Mouse (Mus musculus) hindbrain, embryonic 16.5 days (tissue): ENCODE measurements around the gene Pdcl3. TPM values are rescaled to one million over a fixed set of nuclear protein-coding genes. Genes with fewer than 3 reads are reported as not detected.

ENCODE experiments used
- ATAC-seq: fragments of 200-750 bp; cut with Nextera tagmentation; 2 replicates; pipeline ENCODE4 v1.8.0; 2017; ENCODE audit warnings: moderate TSS enrichment, moderate library complexity
- H3K27ac ChIP-seq: fragments of 300-500 bp; sonication (generic); 2 replicates; pipeline ENCODE4 v1.5.1; 2014; ENCODE audit warnings: low read depth, mild to moderate bottlenecking, control low read depth, low read length, moderate library complexity
- H3K27me3 ChIP-seq: fragments of 300-500 bp; sonication (generic); replicated peaks from 2 replicates; pipeline ENCODE4 v1.6.1; 2014; ENCODE audit warnings: low read length; ENCODE audit not compliant: control insufficient read depth, insufficient read depth
- H3K36me3 ChIP-seq: fragments of 300-500 bp; sonication (generic); 2 replicates; pipeline ENCODE4 v1.6.1; 2014; ENCODE audit warnings: mild to moderate bottlenecking, low read length, moderate library complexity, mixed read lengths; ENCODE audit not compliant: control insufficient read depth, insufficient read depth
- H3K4me1 ChIP-seq: fragments of 300-500 bp; sonication (generic); 2 replicates; pipeline ENCODE4 v1.6.1; 2014; ENCODE audit warnings: low read depth, low read length; ENCODE audit not compliant: control insufficient read depth, insufficient read depth
- H3K4me2 ChIP-seq: fragments of 300-500 bp; sonication (generic); 2 replicates; pipeline ENCODE4 v1.6.1; 2014; ENCODE audit warnings: mild to moderate bottlenecking, low read length, control low read depth, moderate library complexity
- H3K4me3 ChIP-seq: fragments of 300-500 bp; sonication (generic); 2 replicates; pipeline ENCODE4 v1.5.1; 2014; ENCODE audit warnings: mild to moderate bottlenecking, low read length, control low read depth, moderate library complexity
- H3K9ac ChIP-seq: fragments of 300-500 bp; sonication (generic); 2 replicates; pipeline ENCODE4 v1.6.1; 2014; ENCODE audit warnings: low read depth, mild to moderate bottlenecking, control low read depth, low read length, moderate library complexity
- H3K9me3 ChIP-seq: fragments of 300-500 bp; sonication (generic); 2 replicates; pipeline ENCODE4 v1.6.1; 2014; ENCODE audit warnings: mild to moderate bottlenecking, low read length, moderate library complexity; ENCODE audit not compliant: control insufficient read depth
- WGBS: fragments of 180-500 bp; shearing (Covaris S2); extraction: QIAGEN DNeasy Blood & Tissue Kit; methylation state at CpG from one replicate; pipeline ENCODE4 v1.1.7; 2014; 5-methylcytosine and 5-hydroxymethylcytosine counted together
- polyA plus RNA-seq: library from polyadenylated mRNA; unstranded; fragments of >200 nt; fragmentation: Nextera tagmentation; extraction: Ambion mirVana; gene quantifications from 2 replicates; pipeline ENCODE4 v1.2.1, GENCODE M21; 2015

Gene Pdcl3
- polyA plus RNA-seq = 144 and 165 TPM in 2 replicates

DNA sequence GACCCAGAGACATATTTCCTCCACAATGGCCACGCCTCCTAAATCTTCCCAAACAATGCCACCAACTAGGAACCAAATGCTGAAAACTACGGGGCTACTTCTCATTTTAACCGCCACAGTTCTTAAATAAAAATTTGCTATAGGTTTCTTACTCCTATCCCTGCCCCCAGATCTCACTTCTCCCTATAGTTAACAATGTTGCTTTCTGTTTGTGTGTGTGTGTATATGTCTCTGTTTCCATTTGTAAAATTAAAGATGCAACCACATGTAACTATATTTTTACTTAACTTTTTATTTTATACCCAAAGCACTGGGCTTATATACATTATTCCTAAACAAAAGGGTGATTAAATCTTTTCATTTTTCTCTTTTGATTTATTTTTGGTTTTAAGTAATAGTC is at the start of gene Pdcl3:
Gene Pdcl3, plus strand, starts transcription at position 301 of the 400 bp plus-strand sequence.
- no peak for ATAC-seq
- Histone ChIP-seq H3K4me3 (no peak within 1 kb of the TSS), H3K9me3 (no peaks in the 10 kb centered on the region), H3K36me3 (no peaks in the 10 kb centered on the region), H3K4me2 (no peak within 1 kb of the TSS), H3K27me3 (no peaks in the 10 kb centered on the region), H3K27ac (no peak within 1 kb of the TSS), H3K9ac (no peak within 1 kb of the TSS), H3K4me1 (peaks cover 11% of the 10 kb centered on the region)
- 87% methylated on average over 3 of the region's 3 CpGs for WGBS

DNA sequence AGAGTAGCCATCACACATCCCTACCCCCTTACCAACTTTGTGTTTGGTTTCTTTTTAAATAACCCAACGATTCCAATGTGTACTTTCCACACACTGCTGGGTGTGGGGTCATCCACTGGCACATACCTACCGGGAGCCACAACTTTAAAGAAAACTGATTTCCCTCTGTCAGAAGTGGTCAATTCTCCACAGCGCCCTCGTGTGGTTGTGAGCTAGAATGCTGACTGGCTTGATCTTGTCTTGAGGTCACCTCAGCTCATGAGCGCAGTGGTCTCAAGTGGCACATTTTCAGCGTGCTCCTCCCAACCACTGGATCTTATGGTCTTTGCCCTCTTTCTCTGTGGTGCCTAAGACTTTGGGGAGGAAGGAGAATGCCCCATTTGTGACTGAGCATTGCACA is 48.6 kb upstream of the Pdcl3 start:
- Histone ChIP-seq H3K9me3 (no peaks in the 10 kb centered on the region), H3K4me2 (no peak overlapping the region), H3K4me1 (no peaks in the 10 kb centered on the region), H3K36me3 (no peaks in the 10 kb centered on the region), H3K4me3 (no peak overlapping the region), H3K27me3 (no peaks in the 10 kb centered on the region; the same call in 1 of the 2 replicates), H3K9ac (no peak overlapping the region), H3K27ac (no peak overlapping the region)
- 24% methylated on average over 6 of the region's 6 CpGs for WGBS
- ATAC-seq = no peak

DNA sequence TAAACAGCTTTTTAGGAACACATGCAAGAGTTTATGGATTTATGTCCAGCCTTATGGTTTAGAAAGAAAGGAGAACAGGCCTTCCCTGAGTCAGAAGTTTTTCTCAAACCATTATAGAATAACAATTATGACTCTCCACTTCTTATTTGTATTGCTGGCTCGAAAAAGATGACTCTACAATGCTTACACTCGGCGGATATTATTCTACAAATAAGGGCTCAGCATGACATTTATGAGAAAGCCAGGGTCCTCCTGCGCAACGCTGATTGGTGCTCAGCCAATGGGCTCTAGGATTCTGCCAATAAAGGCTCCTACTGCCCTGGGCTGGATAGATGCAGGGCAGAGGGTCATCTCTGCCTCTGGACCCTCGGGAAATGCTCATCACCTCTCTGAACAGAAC is 46.6 kb upstream of the Pdcl3 start, which contains the start of gene Nms:
Gene Nms, plus strand, starts transcription at position 301 of the 400 bp plus-strand sequence.
- no peak within 1 kb of the TSS for H3K27ac ChIP-seq
- H3K4me3 ChIP-seq = no peak within 1 kb of the TSS
- H3K27me3 ChIP-seq = no peaks in the 10 kb centered on the region; the same call in 1 of the 2 replicates
- no peaks in the 10 kb centered on the region for H3K4me1 ChIP-seq
- H3K4me2 ChIP-seq = no peak within 1 kb of the TSS
- H3K9me3 ChIP-seq = no peaks in the 10 kb centered on the region
- WGBS = 70% methylated on average over 6 of the region's 6 CpGs
- H3K9ac ChIP-seq = no peak within 1 kb of the TSS
- no peaks in the 10 kb centered on the region for H3K36me3 ChIP-seq
- ATAC-seq = no peak

GRCm38 (mm10) chr1:38939608-38940007 is 45.8 kb upstream of the Pdcl3 start:
- ATAC-seq = no peak
- Histone ChIP-seq H3K36me3 (no peaks in the 10 kb centered on the region), H3K9ac (no peak overlapping the region), H3K27me3 (no peaks in the 10 kb centered on the region; the same call in 1 of the 2 replicates), H3K27ac (no peak overlapping the region), H3K4me2 (no peak overlapping the region), H3K4me1 (no peaks in the 10 kb centered on the region), H3K4me3 (no peak overlapping the region), H3K9me3 (no peaks in the 10 kb centered on the region)
- 7% methylated on average over 5 of the region's 5 CpGs for WGBS

DNA sequence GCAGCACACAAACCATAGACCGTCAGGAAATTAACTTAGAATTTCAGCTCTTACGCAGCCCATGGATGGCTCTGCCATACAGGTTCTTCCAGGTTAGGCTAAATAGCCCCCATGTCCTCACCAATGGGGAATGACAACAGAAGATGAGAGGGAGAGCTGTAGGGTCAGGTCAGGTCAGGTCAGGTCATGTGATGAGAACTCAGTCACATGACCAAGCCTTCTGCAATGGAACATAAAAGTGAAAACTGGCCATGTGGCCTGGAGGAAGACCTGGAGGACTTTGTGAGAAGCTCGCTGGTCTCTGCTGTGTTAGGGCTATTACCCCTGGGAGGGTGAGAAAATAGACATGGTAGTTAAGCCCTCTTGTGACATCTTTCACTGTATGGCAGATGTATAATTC is 29.0 kb upstream of the Pdcl3 start:
- no peaks in the 10 kb centered on the region for H3K27me3 ChIP-seq
- H3K4me1 ChIP-seq = no peaks in the 10 kb centered on the region
- H3K4me3 ChIP-seq = no peak overlapping the region
- H3K36me3 ChIP-seq = no peaks in the 10 kb centered on the region
- ATAC-seq = no peak
- no peak overlapping the region for H3K9ac ChIP-seq
- no peak overlapping the region for H3K4me2 ChIP-seq
- 88% methylated on average over 3 of the region's 3 CpGs for WGBS
- no peaks in the 10 kb centered on the region for H3K9me3 ChIP-seq
- H3K27ac ChIP-seq = no peak overlapping the region

- WGBS = 100% methylated on average over 1 of the region's 1 CpGs
- Histone ChIP-seq H3K4me2 (no peak overlapping the region), H3K4me1 (no peaks in the 10 kb centered on the region), H3K9ac (no peak overlapping the region), H3K27ac (no peak overlapping the region), H3K36me3 (no peaks in the 10 kb centered on the region), H3K27me3 (no peaks in the 10 kb centered on the region), H3K4me3 (no peak overlapping the region), H3K9me3 (no peaks in the 10 kb centered on the region)
- ATAC-seq = no peak
These were observed 16.3 kb upstream of the Pdcl3 start for GRCm38 (mm10) chr1:38969116-38969515.

- Histone ChIP-seq H3K4me3 (no peak overlapping the region), H3K4me2 (no peak overlapping the region), H3K27me3 (no peaks in the 10 kb centered on the region), H3K27ac (no peak overlapping the region), H3K4me1 (no peaks in the 10 kb centered on the region), H3K9me3 (no peaks in the 10 kb centered on the region), H3K36me3 (no peaks in the 10 kb centered on the region), H3K9ac (no peak overlapping the region)
- ATAC-seq = no peak
- 89% methylated on average over 3 of the region's 3 CpGs for WGBS
These were observed 13.7 kb upstream of the Pdcl3 start for GRCm38 (mm10) chr1:38971712-38972111.

- no peaks in the 10 kb centered on the region for H3K4me1 ChIP-seq
- H3K9ac ChIP-seq = no peak overlapping the region
- 89% methylated on average over 9 of the region's 9 CpGs for WGBS
- no peak for ATAC-seq
- H3K9me3 ChIP-seq = no peaks in the 10 kb centered on the region
- H3K36me3 ChIP-seq = no peaks in the 10 kb centered on the region
- H3K4me3 ChIP-seq = no peak overlapping the region
- no peak overlapping the region for H3K27ac ChIP-seq
- no peaks in the 10 kb centered on the region for H3K27me3 ChIP-seq
- H3K4me2 ChIP-seq = no peak overlapping the region
These were observed 12.3 kb upstream of the Pdcl3 start for GRCm38 (mm10) chr1:38972986-38973592.

- 87% methylated on average over 7 of the region's 7 CpGs for WGBS
These were observed 5.5 kb upstream of the Pdcl3 start for GRCm38 (mm10) chr1:38979953-38980352.

More at GRCm38 (mm10) chr1:38979953-38980352, 5.5 kb upstream of the Pdcl3 start:
- no peak for ATAC-seq
- Histone ChIP-seq H3K36me3 (no peaks in the 10 kb centered on the region), H3K9me3 (no peaks in the 10 kb centered on the region), H3K27ac (no peak overlapping the region), H3K4me1 (no peaks in the 10 kb centered on the region), H3K4me3 (no peak overlapping the region), H3K4me2 (no peak overlapping the region), H3K9ac (no peak overlapping the region), H3K27me3 (no peaks in the 10 kb centered on the region)
